Mouse (Mus musculus) liver, embryonic 16.5 days (tissue): ENCODE results near the gene Kalrn. TPM values are rescaled to one million over a fixed set of nuclear protein-coding genes. Genes with fewer than 3 reads are reported as not detected.

Experiments
- ATAC-seq: fragments of 200-750 bp; cut with Nextera tagmentation; 2 replicates; pipeline ENCODE4 v1.8.0; 2017; ENCODE audit warnings: low read depth, mild to moderate bottlenecking, moderate number of reproducible peaks, moderate library complexity
- H3K27ac ChIP-seq: fragments of 300-500 bp; sonication (generic); 2 replicates; pipeline ENCODE4 v1.5.1; 2014; ENCODE audit warnings: mild to moderate bottlenecking, low read length
- H3K27me3 ChIP-seq: fragments of 300-500 bp; sonication (generic); 2 replicates; pipeline ENCODE4 v1.6.1; 2014; ENCODE audit warnings: low read depth, low read length, mixed read lengths; ENCODE audit not compliant: control insufficient read depth, insufficient read depth
- H3K36me3 ChIP-seq: fragments of 300-500 bp; sonication (generic); 2 replicates; pipeline ENCODE4 v1.6.1; 2014; ENCODE audit warnings: mild to moderate bottlenecking; ENCODE audit not compliant: control insufficient read depth, insufficient read depth
- H3K4me1 ChIP-seq: fragments of 300-500 bp; sonication (generic); 2 replicates; pipeline ENCODE4 v1.6.1; 2014; ENCODE audit warnings: low read depth, low read length, mixed read lengths; ENCODE audit not compliant: control insufficient read depth
- H3K4me2 ChIP-seq: fragments of 300-500 bp; sonication (generic); 2 replicates; pipeline ENCODE4 v1.6.1; 2014; ENCODE audit warnings: low read depth, low read length, mixed read lengths
- H3K4me3 ChIP-seq: fragments of 300-500 bp; sonication (generic); 2 replicates; pipeline ENCODE4 v1.5.1; 2014; ENCODE audit warnings: low read depth, mild to moderate bottlenecking, low read length
- H3K9ac ChIP-seq: fragments of 300-500 bp; sonication (generic); 2 replicates; pipeline ENCODE4 v1.6.1; 2014; ENCODE audit warnings: low read depth, low read length
- H3K9me3 ChIP-seq: fragments of 300-500 bp; sonication (generic); replicated peaks from 2 replicates; pipeline ENCODE4 v1.6.1; 2016; ENCODE audit warnings: low read length; ENCODE audit not compliant: control insufficient read depth
- WGBS: fragments of 180-500 bp; shearing (Covaris S2); extraction: QIAGEN DNeasy Blood & Tissue Kit; methylation state at CpG from one replicate; pipeline ENCODE4 v1.1.7; 2014; ENCODE audit not compliant: insufficient replicate concordance; 5-methylcytosine and 5-hydroxymethylcytosine counted together
- polyA plus RNA-seq: library from polyadenylated mRNA; unstranded; fragments of >200 nt; fragmentation: Nextera tagmentation; extraction: Ambion mirVana; gene quantifications from 2 replicates; pipeline ENCODE4 v1.2.1, GENCODE M21; 2015

Gene Kalrn
- polyA plus RNA-seq, 1 experiment from 2014 or later = 11.2 TPM

- H3K36me3 ChIP-seq = no peaks in the 10 kb centered on the region
- no peak for ATAC-seq
- H3K9ac ChIP-seq = no peak overlapping the region
- no peaks in the 10 kb centered on the region for H3K4me1 ChIP-seq
- no peak overlapping the region for H3K4me2 ChIP-seq
- H3K9me3 ChIP-seq = no peaks in the 10 kb centered on the region
- no peaks in the 10 kb centered on the region for H3K27me3 ChIP-seq
- H3K27ac ChIP-seq = no peak overlapping the region
- 70% methylated on average over 1 of the region's 1 CpGs for WGBS
- H3K4me3 ChIP-seq = no peak overlapping the region
Observed at GRCm38 (mm10) chr16:34484213-34484612, 89.1 kb downstream of the Kalrn start.

- Histone ChIP-seq H3K36me3 (no peaks in the 10 kb centered on the region), H3K4me1 (no peaks in the 10 kb centered on the region), H3K9me3 (no peaks in the 10 kb centered on the region), H3K4me3 (no peak overlapping the region), H3K27me3 (no peaks in the 10 kb centered on the region), H3K9ac (no peak overlapping the region), H3K27ac (no peak overlapping the region), H3K4me2 (no peak overlapping the region)
- 85% methylated on average over 6 of the region's 6 CpGs for WGBS
- no peak for ATAC-seq
Observed at GRCm38 (mm10) chr16:34483716-34484115, 89.6 kb downstream of the Kalrn start.

GRCm38 (mm10) chr16:34474741-34475140 is 98.6 kb downstream of the Kalrn start:
- no peak for ATAC-seq
- WGBS = 41% methylated on average over 4 of the region's 4 CpGs
- no peaks in the 10 kb centered on the region for H3K4me1 ChIP-seq
- no peaks in the 10 kb centered on the region for H3K9me3 ChIP-seq
- H3K27ac ChIP-seq = no peak overlapping the region
- H3K36me3 ChIP-seq = no peaks in the 10 kb centered on the region
- no peak overlapping the region for H3K4me3 ChIP-seq
- no peak overlapping the region for H3K9ac ChIP-seq
- H3K27me3 ChIP-seq = no peaks in the 10 kb centered on the region
- H3K4me2 ChIP-seq = no peak overlapping the region

- 42% methylated on average over 4 of the region's 4 CpGs for whole genome bisulfite sequencing
- no peak overlapping the region for H3K9ac ChIP-seq
- no peak overlapping the region for H3K4me2 ChIP-seq
- no peaks in the 10 kb centered on the region for H3K36me3 ChIP-seq
- no peaks in the 10 kb centered on the region for H3K27me3 ChIP-seq
- H3K27ac ChIP-seq = no peak overlapping the region
- no peak overlapping the region for H3K4me3 ChIP-seq
- no peaks in the 10 kb centered on the region for H3K4me1 ChIP-seq
- no peak for ATAC-seq
- H3K9me3 ChIP-seq = no peaks in the 10 kb centered on the region
Observed at GRCm38 (mm10) chr16:34473891-34474290, 99.4 kb downstream of the Kalrn start.

- WGBS = 54% methylated on average over 4 of the region's 4 CpGs
- H3K36me3 ChIP-seq = no peaks in the 10 kb centered on the region
- H3K9me3 ChIP-seq = no peaks in the 10 kb centered on the region
- no peak for ATAC-seq
- no peak overlapping the region for H3K4me2 ChIP-seq
- H3K9ac ChIP-seq = no peak overlapping the region
- no peak overlapping the region for H3K4me3 ChIP-seq
- no peaks in the 10 kb centered on the region for H3K27me3 ChIP-seq
- H3K27ac ChIP-seq = no peak overlapping the region
- no peaks in the 10 kb centered on the region for H3K4me1 ChIP-seq
Observed at GRCm38 (mm10) chr16:34471441-34471840, 101.9 kb downstream of the Kalrn start.

- Histone ChIP-seq H3K27me3 (no peaks in the 10 kb centered on the region), H3K4me2 (no peak overlapping the region), H3K36me3 (no peaks in the 10 kb centered on the region), H3K9me3 (no peaks in the 10 kb centered on the region), H3K27ac (no peak overlapping the region), H3K4me1 (no peaks in the 10 kb centered on the region), H3K9ac (no peak overlapping the region), H3K4me3 (no peak overlapping the region)
- WGBS = 62% methylated on average over 5 of the region's 5 CpGs
- ATAC-seq = no peak
Observed at GRCm38 (mm10) chr16:34470343-34470742, 103.0 kb downstream of the Kalrn start.

- Histone ChIP-seq H3K27ac (no peak overlapping the region), H3K4me2 (no peak overlapping the region), H3K27me3 (no peaks in the 10 kb centered on the region), H3K4me3 (no peak overlapping the region), H3K9ac (no peak overlapping the region), H3K4me1 (no peaks in the 10 kb centered on the region), H3K36me3 (no peaks in the 10 kb centered on the region), H3K9me3 (no peaks in the 10 kb centered on the region)
- WGBS = 29% methylated on average over 8 of the region's 8 CpGs
- ATAC-seq = no peak
Observed at GRCm38 (mm10) chr16:34469277-34469868, 104.0 kb downstream of the Kalrn start.

GRCm38 (mm10) chr16:34466649-34467048 is 106.7 kb downstream of the Kalrn start:
- Histone ChIP-seq H3K9me3 (no peaks in the 10 kb centered on the region), H3K4me1 (no peaks in the 10 kb centered on the region), H3K4me3 (no peak overlapping the region), H3K9ac (no peak overlapping the region), H3K4me2 (no peak overlapping the region), H3K36me3 (no peaks in the 10 kb centered on the region), H3K27ac (no peak overlapping the region), H3K27me3 (no peaks in the 10 kb centered on the region)
- WGBS = 40% methylated on average over 4 of the region's 4 CpGs
- ATAC-seq = no peak

GRCm38 (mm10) chr16:34456314-34456713 is 117.0 kb downstream of the Kalrn start:
- Histone ChIP-seq H3K27ac (no peak overlapping the region), H3K9me3 (no peaks in the 10 kb centered on the region), H3K4me1 (no peaks in the 10 kb centered on the region), H3K4me2 (no peak overlapping the region), H3K9ac (no peak overlapping the region), H3K27me3 (no peaks in the 10 kb centered on the region), H3K4me3 (no peak overlapping the region), H3K36me3 (no peaks in the 10 kb centered on the region)
- no peak for ATAC-seq
- WGBS = 64% methylated on average over 7 of the region's 7 CpGs
